Mouse (Mus musculus): ENCODE measurements around the gene Ip6k3. TPM values are rescaled to one million over a fixed set of nuclear protein-coding genes. Genes with fewer than 3 reads are reported as not detected.

The Ip6k3 gene
- polyA plus RNA-seq, 2 experiments, result 0.47 to 0.76 TPM

DNA sequence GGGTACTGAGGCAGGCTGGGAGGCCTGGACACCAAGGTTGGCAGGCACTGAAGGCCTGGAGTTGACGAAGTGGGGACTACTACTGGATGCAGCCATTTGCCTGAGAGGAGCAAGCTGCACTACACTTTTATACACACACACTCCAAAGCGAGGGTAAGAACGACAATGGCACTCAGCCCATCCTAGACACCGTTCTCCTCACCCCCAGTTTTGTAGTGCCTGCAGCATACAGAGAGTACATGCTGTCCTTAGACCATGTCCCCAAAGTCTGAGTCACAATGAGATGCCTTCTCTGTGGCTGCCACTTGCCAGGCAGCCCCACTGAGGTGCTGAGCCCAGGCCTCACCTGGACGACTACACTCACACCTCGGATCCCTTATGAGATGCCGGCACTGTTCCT lies 37.8 kb downstream of the Ip6k3 start:
- no peak overlapping the region for H3K9ac ChIP-seq (ENCODE audit: low read depth, low read length, severe bottlenecking)
- peaks cover 22% of the 10 kb centered on the region for H3K36me3 ChIP-seq (ENCODE audit: control insufficient read depth, insufficient read depth, low read length)
- no peaks in the 10 kb centered on the region for H3K9me3 ChIP-seq (ENCODE audit: control insufficient read depth, low read length)
- H3K4me3 ChIP-seq (replicated peaks; ENCODE audit: low read length), result no peak overlapping the region
- no peak overlapping the region for H3K4me2 ChIP-seq (replicated peaks; ENCODE audit: low read depth, low read length, severe bottlenecking)
- no peaks in the 10 kb centered on the region for H3K27me3 ChIP-seq (ENCODE audit: control insufficient read depth, insufficient read depth, low read length)
- no peak for TF ChIP-seq POLR2A (IDR thresholded peaks at IDR 0.05; ENCODE audit: borderline replicate concordance, extremely low read depth, insufficient read depth, insufficient read length)
- no peak overlapping the region for H3K27ac ChIP-seq (replicated peaks; ENCODE audit: low read depth, low read length)
- H3K4me1 ChIP-seq (ENCODE audit: control insufficient read depth, insufficient read depth, low read length), result peaks cover 16% of the 10 kb centered on the region
- ATAC-seq (ENCODE audit: low FRiP score, low read depth) (no peak), DNase-seq (ENCODE audit: low spot score) (no peak)
- 83% methylated on average over 7 of the region's 7 CpGs for WGBS

DNA sequence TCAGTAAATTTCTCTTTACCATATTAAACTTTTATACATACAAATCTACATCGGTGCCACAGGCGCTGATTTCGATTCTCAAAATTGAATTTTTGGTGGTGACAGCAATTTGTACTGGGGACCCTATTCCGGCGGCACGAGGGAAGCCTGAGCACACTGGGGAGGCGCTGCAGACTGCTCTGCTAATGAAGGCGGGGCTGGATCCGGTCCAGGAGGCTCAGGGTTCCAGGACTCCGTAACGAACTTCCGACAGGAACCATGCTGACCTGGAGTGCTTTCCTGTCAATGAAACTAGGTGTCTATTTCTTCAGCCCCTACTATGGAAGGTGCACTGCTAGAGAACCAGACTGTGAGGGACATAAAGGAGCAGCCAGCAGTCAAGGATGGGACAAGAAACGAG lies 38.3 kb downstream of the Ip6k3 start:
- ATAC-seq (ENCODE audit: low FRiP score, low read depth), result no peak
- Histone ChIP-seq H3K4me1 (ENCODE audit: control insufficient read depth, insufficient read depth, low read length) (peaks cover 16% of the 10 kb centered on the region), H3K9me3 (ENCODE audit: control insufficient read depth, low read length) (no peaks in the 10 kb centered on the region), H3K27me3 (ENCODE audit: control insufficient read depth, insufficient read depth, low read length) (no peaks in the 10 kb centered on the region), H3K4me3 (replicated peaks; ENCODE audit: low read length) (no peak overlapping the region), H3K36me3 (ENCODE audit: control insufficient read depth, insufficient read depth, low read length) (peaks cover 26% of the 10 kb centered on the region), H3K9ac (ENCODE audit: low read depth, low read length, severe bottlenecking) (no peak overlapping the region), H3K4me2 (replicated peaks; ENCODE audit: low read depth, low read length, severe bottlenecking) (no peak overlapping the region), H3K27ac (replicated peaks; ENCODE audit: low read depth, low read length) (no peak overlapping the region)
- DNase-seq (ENCODE audit: low spot score), result no peak
- WGBS, result 56% methylated on average over 13 of the region's 13 CpGs
- TF ChIP-seq POLR2A (IDR thresholded peaks at IDR 0.05; ENCODE audit: borderline replicate concordance, extremely low read depth, insufficient read depth, insufficient read length), result no peak

DNA sequence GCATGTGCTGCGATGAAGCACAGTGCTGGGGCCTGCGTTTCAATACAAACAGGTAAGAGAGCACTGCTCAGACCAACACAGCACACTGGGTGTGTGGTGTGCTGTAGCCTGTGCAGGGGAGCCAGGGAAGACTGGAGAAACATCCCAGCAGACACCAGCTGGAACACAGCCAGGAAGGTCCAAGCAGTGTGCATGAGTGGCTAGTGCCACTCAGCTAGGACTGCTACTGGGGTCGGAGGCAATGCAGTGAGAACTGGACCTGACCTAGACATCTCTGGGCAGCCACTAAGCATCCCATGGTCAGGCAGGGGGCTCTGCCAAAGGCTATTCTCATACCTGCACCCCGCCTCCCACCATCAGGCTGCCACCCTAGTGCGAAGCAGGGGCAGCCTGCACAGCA lies 39.4 kb downstream of the Ip6k3 start:
- ATAC-seq (ENCODE audit: low FRiP score, low read depth) (no peak), DNase-seq (ENCODE audit: low spot score) (no peak)
- Histone ChIP-seq H3K27me3 (ENCODE audit: control insufficient read depth, insufficient read depth, low read length) (no peaks in the 10 kb centered on the region), H3K9ac (ENCODE audit: low read depth, low read length, severe bottlenecking) (no peak overlapping the region), H3K4me1 (ENCODE audit: control insufficient read depth, insufficient read depth, low read length) (peaks cover 13% of the 10 kb centered on the region), H3K4me3 (replicated peaks; ENCODE audit: low read length) (no peak overlapping the region), H3K4me2 (replicated peaks; ENCODE audit: low read depth, low read length, severe bottlenecking) (no peak overlapping the region), H3K36me3 (ENCODE audit: control insufficient read depth, insufficient read depth, low read length) (peaks cover 37% of the 10 kb centered on the region), H3K27ac (replicated peaks; ENCODE audit: low read depth, low read length) (no peak overlapping the region), H3K9me3 (ENCODE audit: control insufficient read depth, low read length) (no peaks in the 10 kb centered on the region)
- 90% methylated on average over 5 of the region's 5 CpGs for WGBS
- no peak for TF ChIP-seq POLR2A (IDR thresholded peaks at IDR 0.05; ENCODE audit: borderline replicate concordance, extremely low read depth, insufficient read depth, insufficient read length)

DNA sequence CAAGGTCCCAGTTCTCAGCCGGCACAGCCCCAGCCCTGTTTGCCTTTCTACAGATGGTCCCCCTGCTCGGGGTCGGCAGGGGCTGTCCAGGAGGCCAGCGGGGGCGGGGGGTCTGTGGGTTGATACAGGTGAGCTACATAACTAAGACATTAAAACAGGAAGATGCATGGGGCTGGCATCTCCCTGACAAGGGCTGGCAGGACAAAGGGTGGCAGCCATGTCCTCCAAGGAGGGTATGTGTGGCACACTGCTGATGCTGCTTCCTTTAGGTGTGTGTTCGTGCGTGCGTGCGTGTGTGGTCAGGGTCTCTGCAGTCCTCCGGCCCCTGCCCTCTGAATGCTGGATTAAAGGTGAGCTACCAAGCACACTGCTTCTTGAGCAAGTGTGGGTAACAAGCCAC lies 40.6 kb downstream of the Ip6k3 start:
- Histone ChIP-seq H3K9ac (ENCODE audit: low read depth, low read length, severe bottlenecking) (no peak overlapping the region), H3K9me3 (ENCODE audit: control insufficient read depth, low read length) (no peaks in the 10 kb centered on the region), H3K27me3 (ENCODE audit: control insufficient read depth, insufficient read depth, low read length) (no peaks in the 10 kb centered on the region), H3K4me1 (ENCODE audit: control insufficient read depth, insufficient read depth, low read length) (peaks cover 10% of the 10 kb centered on the region; the same call in 1 of the 2 replicates), H3K4me3 (replicated peaks; ENCODE audit: low read length) (no peak overlapping the region), H3K36me3 (ENCODE audit: control insufficient read depth, insufficient read depth, low read length) (peaks cover 47% of the 10 kb centered on the region), H3K27ac (replicated peaks; ENCODE audit: low read depth, low read length) (no peak overlapping the region), H3K4me2 (replicated peaks; ENCODE audit: low read depth, low read length, severe bottlenecking) (no peak overlapping the region)
- DNase-seq (ENCODE audit: low spot score) (no peak), ATAC-seq (ENCODE audit: low FRiP score, low read depth) (no peak)
- WGBS, result 82% methylated on average over 10 of the region's 10 CpGs
- no peak for TF ChIP-seq POLR2A (IDR thresholded peaks at IDR 0.05; ENCODE audit: borderline replicate concordance, extremely low read depth, insufficient read depth, insufficient read length)

DNA sequence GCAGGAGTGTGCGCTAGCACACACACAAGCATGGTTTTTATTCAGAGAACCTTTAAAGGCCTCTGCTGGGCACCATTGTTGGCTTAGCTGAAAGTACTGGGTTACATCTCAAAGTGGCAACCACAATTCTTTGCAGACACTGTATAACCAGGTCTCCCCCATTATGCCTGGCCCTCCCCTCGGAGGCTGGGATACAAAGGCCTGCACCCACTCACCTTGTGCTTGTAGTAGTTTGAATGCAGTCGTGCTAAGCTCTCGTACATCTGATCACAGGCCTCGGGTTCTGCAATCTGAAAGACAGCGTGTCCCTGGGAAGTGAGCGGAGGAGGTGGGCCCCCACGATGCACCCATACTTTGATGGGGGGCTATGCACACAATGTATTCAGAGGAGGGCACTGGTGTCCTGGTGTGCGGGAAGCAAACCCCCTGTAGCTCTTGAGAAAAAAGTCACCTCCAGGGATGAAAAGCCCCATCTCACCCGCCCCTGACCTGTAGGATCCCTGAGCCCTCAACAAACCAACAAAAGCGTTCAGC lies 41.9 kb downstream of the Ip6k3 start:
- H3K9me3 ChIP-seq (ENCODE audit: control insufficient read depth, low read length), result no peaks in the 10 kb centered on the region
- no peak overlapping the region for H3K27ac ChIP-seq (replicated peaks; ENCODE audit: low read depth, low read length)
- no peaks in the 10 kb centered on the region for H3K27me3 ChIP-seq (ENCODE audit: control insufficient read depth, insufficient read depth, low read length)
- no peak for DNase-seq (ENCODE audit: low spot score)
- H3K36me3 ChIP-seq (ENCODE audit: control insufficient read depth, insufficient read depth, low read length), result peaks cover 50% of the 10 kb centered on the region
- peak overlapping the region; percentile 34; the same call in 1 of the 2 replicates for H3K9ac ChIP-seq (ENCODE audit: low read depth, low read length, severe bottlenecking)
- H3K4me2 ChIP-seq (replicated peaks; ENCODE audit: low read depth, low read length, severe bottlenecking), result no peak overlapping the region
- H3K4me3 ChIP-seq (replicated peaks; ENCODE audit: low read length), result no peak overlapping the region
- TF ChIP-seq POLR2A (IDR thresholded peaks at IDR 0.05; ENCODE audit: borderline replicate concordance, extremely low read depth, insufficient read depth, insufficient read length), result no peak
- peaks cover 10% of the 10 kb centered on the region; the same call in 1 of the 2 replicates for H3K4me1 ChIP-seq (ENCODE audit: control insufficient read depth, insufficient read depth, low read length)
- WGBS, result 91% methylated on average over 11 of the region's 11 CpGs
- no peak for ATAC-seq (ENCODE audit: low FRiP score, low read depth)

All from limb, embryonic 14.5 days (tissue).